In the genomic region with DNA sequence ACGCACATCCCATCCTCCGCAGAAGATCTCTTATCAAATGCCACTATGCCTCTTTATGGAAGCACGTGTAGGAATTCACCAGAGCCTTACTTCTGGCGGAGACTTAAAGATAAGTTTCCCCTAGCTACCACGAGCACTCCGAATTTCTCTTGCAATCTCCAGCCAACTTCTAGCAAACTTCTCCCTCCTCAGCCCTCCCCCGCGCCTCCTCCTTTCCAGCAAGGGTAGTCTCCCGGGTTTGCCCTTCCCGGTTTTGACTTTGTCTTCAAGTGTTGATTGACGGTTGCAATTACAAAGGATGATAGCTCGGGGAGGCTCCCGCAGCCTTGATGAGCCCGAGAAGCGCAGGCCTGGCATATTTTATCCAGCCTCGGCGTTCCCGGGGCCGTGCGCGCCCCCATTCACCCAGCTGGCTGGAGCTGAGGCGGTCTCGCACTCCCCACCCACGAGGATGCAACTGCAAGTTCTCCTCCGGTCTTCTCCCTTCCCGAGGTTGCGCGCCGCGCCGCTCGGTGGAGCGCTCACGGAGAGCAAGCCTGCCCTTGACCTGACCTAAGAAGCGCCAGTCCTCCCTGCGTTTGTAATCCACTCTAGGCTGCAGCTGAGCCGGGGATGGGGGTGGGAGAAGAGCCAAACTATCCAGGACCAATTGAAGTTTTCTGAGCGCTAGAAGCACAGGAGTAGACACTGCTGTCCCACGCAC, we compare ENCODE assay signal across 7 mouse cellular contexts. TPM values are rescaled to one million over a fixed set of nuclear protein-coding genes. Genes with fewer than 3 reads are reported as not detected.
DNase-seq lines count a peak whose midpoint lies in the region; ATAC-seq lines count a peak whose summit lies in the region.

No protein-coding gene starts in this region.

- H3K4me3 ChIP-seq in forebrain, embryonic 11.5 days (ENCODE audit: low read depth, low read length) = peak overlapping the region; percentile 18
- H3K4me3 ChIP-seq in intestine, embryonic 15.5 days (replicated peaks) = peak overlapping the region; percentile 40
- H3K4me3 ChIP-seq in midbrain, embryonic 15.5 days = peak overlapping the region; percentile 24

- peaks cover 88% of the 10 kb centered on the region for H3K27me3 ChIP-seq in forebrain, embryonic 11.5 days (ENCODE audit: control insufficient read depth, insufficient read depth, low read length)
- peaks cover 42% of the 10 kb centered on the region for H3K27me3 ChIP-seq in intestine, embryonic 15.5 days (replicated peaks)
- peaks cover 89% of the 10 kb centered on the region for H3K27me3 ChIP-seq in midbrain, embryonic 15.5 days (replicated peaks)

- H3K9me3 ChIP-seq in forebrain, embryonic 11.5 days (ENCODE audit: control insufficient read depth, low read length) = no peaks in the 10 kb centered on the region
- H3K9me3 ChIP-seq in intestine, embryonic 15.5 days = no peaks in the 10 kb centered on the region
- H3K9me3 ChIP-seq in midbrain, embryonic 15.5 days = no peaks in the 10 kb centered on the region

- peak overlapping the region; percentile 43 for H3K4me2 ChIP-seq in forebrain, embryonic 11.5 days (ENCODE audit: low read depth, low read length, severe bottlenecking)
- peak overlapping the region; percentile 85 for H3K4me2 ChIP-seq in intestine, embryonic 15.5 days (replicated peaks)
- peak overlapping the region; percentile 56 for H3K4me2 ChIP-seq in midbrain, embryonic 15.5 days

- H3K9ac ChIP-seq in forebrain, embryonic 11.5 days (ENCODE audit: low read length) = 0 out of 2 replicates have a peak overlapping the region, but pooled peaks have one; percentile 24
- H3K9ac ChIP-seq in intestine, embryonic 15.5 days = peak overlapping the region; percentile 49
- peak overlapping the region; percentile 4; the same call in 1 of the 2 replicates for H3K9ac ChIP-seq in midbrain, embryonic 15.5 days

- peak; percentile 15 for DNase-seq in thymus, postnatal 4 days
- DNase-seq in thymus, postnatal 36 days = no peak
- peak; percentile 74 for DNase-seq in forebrain, embryonic 11.5 days (ENCODE audit: low spot score)
- no peak for DNase-seq in urinary bladder, postnatal 10 days (ENCODE audit: low spot score)
- DNase-seq in layer of hippocampus, adult 18-20 months (ENCODE audit: low spot score in 2 of 2) = no peak

- under 1% methylated on average over 39 of the region's 39 CpGs for WGBS in forebrain, embryonic 11.5 days
- under 1% methylated on average over 39 of the region's 39 CpGs for WGBS in intestine, embryonic 15.5 days
- WGBS in midbrain, embryonic 15.5 days = under 1% methylated on average over 39 of the region's 39 CpGs

- H3K27ac ChIP-seq in forebrain, embryonic 11.5 days (ENCODE audit: low read depth, low read length) = no peak overlapping the region
- peak overlapping the region; percentile 52 for H3K27ac ChIP-seq in intestine, embryonic 15.5 days
- no peak overlapping the region for H3K27ac ChIP-seq in midbrain, embryonic 15.5 days

- no peaks in the 10 kb centered on the region for H3K36me3 ChIP-seq in forebrain, embryonic 11.5 days (ENCODE audit: control insufficient read depth, insufficient read depth, low read length)
- H3K36me3 ChIP-seq in intestine, embryonic 15.5 days = no peaks in the 10 kb centered on the region
- no peaks in the 10 kb centered on the region for H3K36me3 ChIP-seq in midbrain, embryonic 15.5 days (replicated peaks)

- peaks cover 15% of the 10 kb centered on the region for H3K4me1 ChIP-seq in forebrain, embryonic 11.5 days (replicated peaks; ENCODE audit: control insufficient read depth, insufficient read depth, low read length)
- peaks cover 17% of the 10 kb centered on the region for H3K4me1 ChIP-seq in intestine, embryonic 15.5 days (replicated peaks)
- peaks cover 35% of the 10 kb centered on the region for H3K4me1 ChIP-seq in midbrain, embryonic 15.5 days

- peak; percentile 28; the same call in 1 of the 2 replicates for ATAC-seq in forebrain, embryonic 11.5 days (replicated peaks; ENCODE audit: low FRiP score)
- ATAC-seq in intestine, embryonic 15.5 days = no peak
- no peak for ATAC-seq in midbrain, embryonic 15.5 days (replicated peaks)

RNA-seq across cellular contexts. Expression of gene Nr5a2, which starts 7.5 kb away (rescaled TPM):
- 0.08 and 0.33 TPM in 2 replicates for polyA plus RNA-seq in forebrain, embryonic 11.5 days (2014; fragmentation: Nextera tagmentation; extraction: Ambion mirVana)
- 10.4 and 10.5 TPM in 2 replicates for polyA plus RNA-seq in intestine, embryonic 15.5 days (2015; fragmentation: Nextera tagmentation; extraction: Ambion mirVana)
- 1.1 and 1.5 TPM in 2 replicates for polyA plus RNA-seq in midbrain, embryonic 15.5 days (2015; fragmentation: Nextera tagmentation; extraction: Ambion mirVana)
- not detected for total RNA-seq in layer of hippocampus, adult 18-20 months (2021)

Comparison
In these comparisons a context has a peak if more than half of its experiments do, and no peak if none do; other contexts are left out.
1. DNase-seq: peak in thymus, postnatal 4 days (single experiment) and forebrain, embryonic 11.5 days (single experiment); none in thymus, postnatal 36 days (0 of 2), urinary bladder, postnatal 10 days (single experiment) and layer of hippocampus, adult 18-20 months (0 of 2).
2. Peak in every context shown above with its lines, with median percentiles within 50 percentile points of each other: H3K4me2 ChIP-seq, H3K4me3 ChIP-seq and H3K9ac ChIP-seq.